Mouse (Mus musculus) MEL (cell line): ENCODE results near the gene Pbx4. TPM values are rescaled to one million over a fixed set of nuclear protein-coding genes. Genes with fewer than 3 reads are reported as not detected.

Experiments used
- DNase-seq: peaks from one replicate; pipeline ENCODE4 v3.0.0; 2011; ENCODE audit warnings: low read depth, low spot score
- H3K27ac ChIP-seq: 2 replicates; pipeline ENCODE4 v1.5.1; 2012; ENCODE audit warnings: low read depth, mild to moderate bottlenecking, control low read depth, low read length, moderate library complexity; ENCODE audit not compliant: control insufficient read depth
- H3K27me3 ChIP-seq, 2 experiments: fragments of 150-350 bp in 1 of 2; sonication (generic) in 1 of 2; 2 replicates each; pipeline ENCODE4 v1.6.1; 2012; ENCODE audit warnings: low read length in 2 of 2, mild to moderate bottlenecking in 2 of 2, improper control_type of control experiment in 1 of 2, moderate library complexity in 1 of 2; ENCODE audit not compliant: insufficient read depth in 2 of 2, control insufficient read depth in 1 of 2
- H3K36me3 ChIP-seq, 2 experiments: 2 replicates each; pipeline ENCODE4 v1.6.1; 2012 to 2014; ENCODE audit warnings: low read length in 2 of 2, improper control_type of control experiment in 1 of 2, inconsistent platforms in 1 of 2, mild to moderate bottlenecking in 1 of 2; ENCODE audit not compliant: insufficient read depth in 2 of 2, control insufficient read depth in 1 of 2
- H3K4me1 ChIP-seq, 2 experiments: fragments of 150-350 bp in 1 of 2; sonication (generic) in 1 of 2; 2 replicates each; pipeline ENCODE4 v1.6.1; 2012; ENCODE audit warnings: low read length in 2 of 2, improper control_type of control experiment in 1 of 2, mild to moderate bottlenecking in 1 of 2; ENCODE audit not compliant: insufficient read depth in 2 of 2, control insufficient read depth in 1 of 2
- H3K4me3 ChIP-seq, 2 experiments: fragments of 150-350 bp in 1 of 2; sonication (generic) in 1 of 2; 2 replicates each; pipeline ENCODE4 v1.5.1; 2012; ENCODE audit warnings: low read depth in 2 of 2, low read length in 2 of 2, mild to moderate bottlenecking in 2 of 2, moderate library complexity in 2 of 2, control low read depth in 1 of 2, improper control_type of control experiment in 1 of 2; ENCODE audit not compliant: control insufficient read depth in 1 of 2, insufficient read depth in 1 of 2
- H3K79me2 ChIP-seq: 2 replicates; pipeline ENCODE4 v1.6.1; 2012; ENCODE audit warnings: mild to moderate bottlenecking, low read length, moderate library complexity; ENCODE audit not compliant: control insufficient read depth, poor library complexity, insufficient read depth
- H3K9ac ChIP-seq: 2 replicates; pipeline ENCODE4 v1.6.1; 2012; ENCODE audit warnings: low read depth, mild to moderate bottlenecking, control low read depth, low read length, moderate library complexity; ENCODE audit not compliant: control insufficient read depth, poor library complexity, severe bottlenecking
- H3K9me3 ChIP-seq: fragments of 150-350 bp; sonication (generic); replicated peaks from 2 replicates; pipeline ENCODE4 v1.6.1; 2012; ENCODE audit warnings: mild to moderate bottlenecking, low read length, improper control_type of control experiment, moderate library complexity; ENCODE audit not compliant: insufficient read depth
- BHLHE40 ChIP-seq: IDR thresholded peaks from 2 replicates; pipeline ENCODE4 v1.6.1; 2012; ENCODE audit warnings: low read depth, mild to moderate bottlenecking, inconsistent platforms, low read length, improper control_type of control experiment, borderline replicate concordance
- CHD2 ChIP-seq: IDR thresholded peaks from 2 replicates; pipeline ENCODE4 v1.6.1; 2011; ENCODE audit warnings: low read length, improper control_type of control experiment
- GABPA ChIP-seq: IDR thresholded peaks from 2 replicates; pipeline ENCODE4 v1.6.1; 2012; ENCODE audit warnings: low read depth, mild to moderate bottlenecking, inconsistent platforms, low read length, improper control_type of control experiment, moderate library complexity
- GATA1 ChIP-seq: IDR thresholded peaks from 2 replicates; pipeline ENCODE4 v1.6.1; 2011; ENCODE audit warnings: low read depth, low read length, improper control_type of control experiment
- KAT2A ChIP-seq: conservative IDR thresholded peaks from 2 replicates; pipeline ENCODE4 v1.6.1; 2012; ENCODE audit warnings: low read depth, low read length, improper control_type of control experiment, inconsistent platforms
- MAZ ChIP-seq: IDR thresholded peaks from 2 replicates; pipeline ENCODE4 v1.6.1; 2012; ENCODE audit warnings: low read depth, mild to moderate bottlenecking, inconsistent platforms, low read length, improper control_type of control experiment
- NRF1 ChIP-seq: IDR thresholded peaks from 2 replicates; pipeline ENCODE4 v1.6.1; 2014; ENCODE audit warnings: low read depth, mild to moderate bottlenecking, inconsistent platforms, low read length, improper control_type of control experiment, moderate library complexity; ENCODE audit not compliant: poor library complexity, insufficient read depth, severe bottlenecking
- POLR2A ChIP-seq, 2 experiments: IDR thresholded peaks; 2 replicates each; pipeline ENCODE4 v1.6.1; 2011 to 2012; ENCODE audit warnings: low read length in 2 of 2, mild to moderate bottlenecking in 2 of 2, control low read depth in 1 of 2, improper control_type of control experiment in 1 of 2, low read depth in 1 of 2, moderate library complexity in 1 of 2; ENCODE audit not compliant: control insufficient read depth in 1 of 2, insufficient read depth in 1 of 2, poor library complexity in 1 of 2
- POLR2AphosphoS2 ChIP-seq: IDR thresholded peaks from 2 replicates; pipeline ENCODE4 v1.6.1; 2011; ENCODE audit warnings: low read length, improper control_type of control experiment
- RAD21 ChIP-seq: IDR thresholded peaks from 2 replicates; pipeline ENCODE4 v1.6.1; 2011; ENCODE audit warnings: mild to moderate bottlenecking, low read depth, low read length, improper control_type of control experiment
- TAL1 ChIP-seq: IDR thresholded peaks from 2 replicates; pipeline ENCODE4 v1.6.1; 2012; ENCODE audit warnings: mild to moderate bottlenecking, inconsistent platforms, low read length, moderate library complexity, mixed read lengths
- TBP ChIP-seq: IDR thresholded peaks from 2 replicates; pipeline ENCODE4 v1.8.0; 2011; ENCODE audit warnings: low read depth, low read length, improper control_type of control experiment
- USF1 ChIP-seq: IDR thresholded peaks from 2 replicates; pipeline ENCODE4 v1.6.1; 2014; ENCODE audit warnings: low read depth, mild to moderate bottlenecking, inconsistent platforms, low read length, improper control_type of control experiment, moderate library complexity
- ZKSCAN1 ChIP-seq: IDR thresholded peaks from 2 replicates; pipeline ENCODE4 v1.6.1; 2012; ENCODE audit warnings: low read depth, mild to moderate bottlenecking, inconsistent platforms, low read length, improper control_type of control experiment, moderate library complexity
- polyA plus RNA-seq, 2 experiments: library from polyadenylated mRNA; stranded (reverse) in 1 of 2; unstranded in 1 of 2; fragments of >175 nt in 1 of 2; fragments of >200 nt in 1 of 2; gene quantifications; 2 replicates each; pipeline versions ENCODE4 v1.2.1 to v1.2.4; 2012; ENCODE audit warnings: low replicate concordance in 2 of 2, low read depth in 1 of 2; ENCODE audit not compliant: insufficient read length in 2 of 2, insufficient read depth in 1 of 2, missing spikeins in 1 of 2
- total RNA-seq: library from RNA; depleted of rRNA; stranded (reverse); fragments of 300-350 nt; gene quantifications from 2 replicates; pipeline ENCODE4 v1.2.3, GENCODE M21; 2012; rRNA removed

Pbx4 gene
- total and polyA plus RNA-seq, 3 experiments: 9.3 to 15.6 TPM; not detected in 1

GRCm38 (mm10) chr8:69921141-69921540, 88.8 kb downstream of the Pbx4 start:
- Histone ChIP-seq H3K27me3 (no peaks in the 10 kb centered on the region), H3K79me2 (peaks cover 10% of the 10 kb centered on the region), H3K9ac (no peak overlapping the region), H3K36me3 (peaks cover 7 to 18% of the 10 kb centered on the region in 2 experiments; a peak in 3 of 4 replicates), H3K27ac (peak overlapping the region; percentile 88), H3K4me3 (no peak overlapping the region), H3K4me1 (peaks cover 9 to 26% of the 10 kb centered on the region in 2 experiments), H3K9me3 (no peaks in the 10 kb centered on the region)
- DNase-seq: no peak
- TF ChIP-seq ZKSCAN1 (no peak), MAZ (no peak), POLR2A (IDR thresholded peaks at IDR 0.05; ENCODE audit: control insufficient read depth in 1 of 2, insufficient read depth in 1 of 2, low read depth in 1 of 2, low read length in 2 of 2, poor library complexity in 1 of 2) (no peak), POLR2AphosphoS2 (no peak), RAD21 (no peak), GATA1 (no peak), BHLHE40 (no peak), CHD2 (no peak), GABPA (no peak), NRF1 (no peak), KAT2A (no peak), TBP (no peak), USF1 (no peak), TAL1 (no peak)

Other genes starting within 250 kb of the Pbx4 start
- gene Zfp868, start 206.9 kb upstream of the Pbx4 start, total RNA-seq: 11.5 and 12.7 TPM in 2 replicates
- 10 to 100 TPM in 1 of 2 experiments, not detected in 1; 11.3 TPM for gene Zfp868, start 206.9 kb upstream of the Pbx4 start, polyA plus RNA-seq
- 0.58 and 0.78 TPM in 2 replicates for gene Zfp964, start 178.0 kb upstream of the Pbx4 start, total RNA-seq
- gene Zfp964, start 178.0 kb upstream of the Pbx4 start, polyA plus RNA-seq: under 1 TPM in 1 of 2 experiments, not detected in 1; 0.52 TPM
- 15.7 and 17.9 TPM in 2 replicates for gene Zfp869, start 121.8 kb upstream of the Pbx4 start, total RNA-seq
- gene Zfp869, start 121.8 kb upstream of the Pbx4 start, polyA plus RNA-seq: 10 to 100 TPM in 1 of 2 experiments, not detected in 1; 13.0 TPM
- 0.46 and 0.65 TPM in 2 replicates for gene Zfp963, start 82.5 kb upstream of the Pbx4 start, total RNA-seq
- gene Zfp963, start 82.5 kb upstream of the Pbx4 start, polyA plus RNA-seq: under 1 TPM in 1 of 2 experiments, not detected in 1; 0.95 TPM
- gene Gm20422, start 57.6 kb upstream of the Pbx4 start, total RNA-seq: 0.46 TPM in 1 of 2 replicates, not detected in the other
- gene Gm20422, start 57.6 kb upstream of the Pbx4 start, polyA plus RNA-seq: not detected
- gene Atp13a1, start 41.3 kb upstream of the Pbx4 start, total RNA-seq: 50.9 and 52.4 TPM in 2 replicates
- 10 to 100 TPM in 1 of 2 experiments, not detected in 1; 83.7 TPM for gene Atp13a1, start 41.3 kb upstream of the Pbx4 start, polyA plus RNA-seq
- 10.5 and 12.3 TPM in 2 replicates for gene Zfp866, start 41.3 kb upstream of the Pbx4 start, total RNA-seq
- gene Zfp866, start 41.3 kb upstream of the Pbx4 start, polyA plus RNA-seq: 10 to 100 TPM in 1 of 2 experiments, not detected in 1; 11.7 TPM
- 21.8 and 26.0 TPM in 2 replicates for gene Gmip, start 23.8 kb upstream of the Pbx4 start, total RNA-seq
- gene Gmip, start 23.8 kb upstream of the Pbx4 start, polyA plus RNA-seq: 10 to 100 TPM in 1 of 2 experiments, not detected in 1; 52.4 TPM
- gene Lpar2, start 10.1 kb upstream of the Pbx4 start, total RNA-seq: 0.77 and 0.85 TPM in 2 replicates
- gene Lpar2, start 10.1 kb upstream of the Pbx4 start, polyA plus RNA-seq: 1 to 10 TPM in 1 of 2 experiments, not detected in 1; 2.8 TPM
- gene Cilp2, start 55.2 kb downstream of the Pbx4 start, total RNA-seq: 0.04 TPM in 1 of 2 replicates, not detected in the other
- gene Cilp2, start 55.2 kb downstream of the Pbx4 start, polyA plus RNA-seq: under 1 TPM in 1 of 2 experiments, not detected in 1; 0.03 TPM
- gene Tssk6, start 69.7 kb downstream of the Pbx4 start, total RNA-seq: 2.1 and 3.4 TPM in 2 replicates
- 1 to 10 TPM in 1 of 2 experiments, not detected in 1; 3.8 TPM for gene Tssk6, start 69.7 kb downstream of the Pbx4 start, polyA plus RNA-seq
- 114 and 122 TPM in 2 replicates for gene Ndufa13, start 70.1 kb downstream of the Pbx4 start, total RNA-seq
- gene Ndufa13, start 70.1 kb downstream of the Pbx4 start, polyA plus RNA-seq: 10 to 100 TPM in 1 of 2 experiments, not detected in 1; 97.7 TPM
- 1.2 and 8.2 TPM in 2 replicates for gene Yjefn3, start 70.2 kb downstream of the Pbx4 start, total RNA-seq
- gene Yjefn3, start 70.2 kb downstream of the Pbx4 start, polyA plus RNA-seq: 1 to 10 TPM in 1 of 2 experiments, not detected in 1; 5.3 TPM
- 101 and 111 TPM in 2 replicates for gene Gatad2a, start 163.9 kb downstream of the Pbx4 start, total RNA-seq
- 100 to 1,000 TPM in 1 of 2 experiments, 10 to 100 TPM in 1; 38.0 to 129 TPM for gene Gatad2a, start 163.9 kb downstream of the Pbx4 start, polyA plus RNA-seq
- 39.0 and 39.2 TPM in 2 replicates for gene Mau2, start 210.2 kb downstream of the Pbx4 start, total RNA-seq
- 10 to 100 TPM in 1 of 2 experiments, not detected in 1; 43.4 TPM for gene Mau2, start 210.2 kb downstream of the Pbx4 start, polyA plus RNA-seq
- 27.1 and 29.9 TPM in 2 replicates for gene Sugp1, start 210.3 kb downstream of the Pbx4 start, total RNA-seq
- gene Sugp1, start 210.3 kb downstream of the Pbx4 start, polyA plus RNA-seq: 10 to 100 TPM in 1 of 2 experiments, not detected in 1; 45.5 TPM
- 0.78 and 1.0 TPM in 2 replicates for gene Tm6sf2, start 240.4 kb downstream of the Pbx4 start, total RNA-seq
- gene Tm6sf2, start 240.4 kb downstream of the Pbx4 start, polyA plus RNA-seq: 1 to 10 TPM in 1 of 2 experiments, not detected in 1; 1.2 TPM